Mouse (Mus musculus): ENCODE data around the gene Cerkl.
A peak's percentile ranks its signal among the peaks of the same experiment; 100 is the strongest.

The Cerkl gene

GRCm38 (mm10) chr2:79456575-79457349 is at the start of gene Cerkl, which contains the start of gene Neurod1:
Cerkl (minus strand) TSS chr2:79456785.
Neurod1 (minus strand) TSS chr2:79456751.
- DNase-seq (ENCODE audit: low spot score in 2 of 2) = no peak

GRCm38 (mm10) chr2:79498990-79499755 is 42.6 kb upstream of the Cerkl start:
- DNase-seq (ENCODE audit: low spot score in 2 of 2) = peak in 1 of 2 experiments; percentile 49

GRCm38 (mm10) chr2:79485127-79485526 is 28.5 kb upstream of the Cerkl start:
- DNase-seq (ENCODE audit: low spot score in 2 of 2) = no peak

DNA sequence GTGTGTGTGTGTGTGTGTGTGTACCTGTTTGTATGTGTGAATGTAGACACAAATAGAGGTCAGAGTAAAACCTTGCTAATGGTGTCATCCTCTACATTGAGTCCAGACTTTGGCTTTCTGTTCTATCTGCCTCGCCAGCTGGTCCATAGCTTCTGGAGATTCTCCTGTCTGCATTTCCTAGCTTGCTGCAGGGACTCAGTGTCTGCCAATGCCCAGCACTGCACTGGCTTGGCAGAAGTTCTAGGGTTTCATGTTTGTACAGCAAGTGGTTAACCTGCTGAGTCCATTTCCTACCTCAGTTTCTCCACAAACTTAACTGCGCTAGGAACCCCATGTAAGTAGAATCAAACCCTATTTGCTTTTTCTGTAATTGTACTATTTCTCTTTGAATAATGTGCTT is 25.9 kb upstream of the Cerkl start:
- no peak for DNase-seq (ENCODE audit: low spot score in 2 of 2)

DNA sequence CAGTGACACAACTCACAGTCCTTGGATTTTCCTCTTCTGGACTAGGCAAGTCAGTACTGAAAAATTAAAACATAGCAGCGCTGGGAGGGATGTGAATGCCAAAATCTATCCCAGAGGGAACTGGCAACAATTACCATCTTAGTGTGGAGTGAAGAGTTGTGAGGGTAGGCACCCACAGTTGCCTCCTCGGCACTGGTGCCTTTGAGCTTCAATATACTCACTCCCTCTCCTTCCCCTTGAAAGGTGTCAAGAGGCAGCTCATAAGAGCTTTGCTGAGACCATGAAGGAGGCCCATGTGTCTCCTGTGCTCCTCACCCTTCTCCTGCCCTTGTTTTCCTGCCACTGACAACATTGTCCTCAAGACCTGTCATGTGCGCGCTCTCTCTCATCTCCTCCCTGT is 5.8 kb upstream of the Cerkl start:
- no peak for DNase-seq (ENCODE audit: low spot score in 2 of 2)

GRCm38 (mm10) chr2:79461861-79462260 is 5.3 kb upstream of the Cerkl start:
- no peak for DNase-seq (ENCODE audit: low spot score in 2 of 2)

- DNase-seq (ENCODE audit: low spot score in 2 of 2) = no peak
These were observed 4.0 kb upstream of the Cerkl start for GRCm38 (mm10) chr2:79460586-79460985.

DNA sequence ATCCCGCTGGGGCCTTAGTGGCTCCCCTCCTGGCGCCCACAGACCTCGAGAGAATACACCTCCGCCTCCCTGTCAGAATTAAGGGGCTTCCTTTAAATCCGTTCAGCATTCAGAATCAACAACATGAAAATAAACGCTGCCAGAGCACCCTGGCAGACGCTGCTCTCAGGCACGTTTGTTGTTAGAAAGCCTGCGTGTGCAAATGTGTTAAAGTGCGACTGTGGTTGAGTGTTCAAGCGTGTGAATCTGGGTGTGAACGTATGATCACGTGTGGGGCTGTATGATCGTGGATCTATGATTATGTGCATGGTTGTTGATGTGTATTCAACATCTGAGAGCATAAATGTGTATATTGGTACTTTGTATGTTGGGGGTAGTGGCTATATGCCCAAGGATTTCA is 3.5 kb upstream of the Cerkl start:
- DNase-seq (ENCODE audit: low spot score in 2 of 2) = no peak

DNA sequence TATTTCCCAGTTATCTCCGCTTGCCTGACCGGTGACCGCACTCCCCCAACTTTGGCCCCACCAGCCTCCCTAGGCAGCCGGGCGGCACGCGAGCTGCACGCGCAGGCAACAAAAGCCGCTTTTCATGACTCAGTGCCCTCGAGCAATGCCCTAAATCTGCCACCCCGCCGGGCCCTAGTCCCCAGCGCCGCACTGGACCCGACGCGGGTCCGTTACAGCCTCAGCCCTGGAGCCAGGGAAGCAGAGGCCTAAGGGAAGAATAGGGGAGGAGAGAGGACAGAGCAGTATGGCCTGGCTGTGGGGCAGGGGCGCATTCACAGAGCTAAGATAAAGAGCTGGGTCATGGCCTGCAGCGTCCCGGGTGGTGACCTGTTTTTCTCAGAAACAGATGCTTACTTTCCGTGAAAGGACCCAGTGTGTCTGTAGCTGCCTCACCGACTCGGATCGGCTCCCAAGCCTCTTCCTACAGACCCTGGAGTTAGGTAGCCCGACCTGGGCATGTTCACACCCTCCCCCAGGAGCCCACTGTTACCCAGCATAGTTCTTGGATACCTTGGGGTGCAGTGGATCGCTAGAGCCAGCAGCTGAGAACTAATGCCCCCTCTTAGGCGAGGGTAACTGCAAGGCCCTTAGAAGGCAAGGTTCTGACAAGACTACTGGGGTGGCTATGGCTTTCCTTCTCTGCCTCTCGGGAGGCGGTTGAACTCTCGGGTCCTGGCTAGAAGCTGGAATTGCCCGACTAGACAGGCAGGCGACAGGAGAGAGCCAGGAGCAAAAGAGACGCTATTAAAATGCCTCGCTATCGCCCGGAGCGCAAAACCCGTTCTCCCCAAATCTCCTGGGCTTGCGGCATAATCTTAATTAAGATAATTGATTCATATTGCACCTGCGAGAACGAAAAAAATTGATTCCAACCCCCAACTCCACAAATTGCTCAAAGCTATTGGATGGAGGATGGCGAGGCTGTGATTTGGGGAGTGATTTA is 2.8 kb upstream of the Cerkl start:
- no peak for DNase-seq (ENCODE audit: low spot score in 2 of 2)

GRCm38 (mm10) chr2:79457932-79458331 is 1.3 kb upstream of the Cerkl start:
- no peak for DNase-seq (ENCODE audit: low spot score in 2 of 2)

DNA sequence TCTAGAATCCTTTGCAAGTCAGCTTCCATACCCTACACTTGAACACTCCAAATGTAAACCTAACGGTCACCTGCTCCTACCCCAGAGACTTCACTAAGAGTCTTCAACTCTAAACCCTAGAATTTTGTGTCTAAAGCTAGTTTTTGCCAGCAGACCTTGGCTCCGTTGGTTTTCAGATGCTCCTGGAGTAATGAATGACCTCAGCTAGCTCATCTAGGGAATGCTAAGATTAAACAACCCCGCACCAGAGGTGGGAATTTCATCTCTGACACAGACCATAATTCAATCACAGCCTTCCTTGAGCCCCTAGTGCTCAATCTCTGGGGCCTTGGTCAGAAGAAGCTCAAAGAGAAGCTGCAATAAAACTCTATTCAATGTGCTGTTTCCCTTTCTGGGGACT is 849 bp upstream of the Cerkl start:
- no peak for DNase-seq (ENCODE audit: low spot score in 2 of 2)

DNA sequence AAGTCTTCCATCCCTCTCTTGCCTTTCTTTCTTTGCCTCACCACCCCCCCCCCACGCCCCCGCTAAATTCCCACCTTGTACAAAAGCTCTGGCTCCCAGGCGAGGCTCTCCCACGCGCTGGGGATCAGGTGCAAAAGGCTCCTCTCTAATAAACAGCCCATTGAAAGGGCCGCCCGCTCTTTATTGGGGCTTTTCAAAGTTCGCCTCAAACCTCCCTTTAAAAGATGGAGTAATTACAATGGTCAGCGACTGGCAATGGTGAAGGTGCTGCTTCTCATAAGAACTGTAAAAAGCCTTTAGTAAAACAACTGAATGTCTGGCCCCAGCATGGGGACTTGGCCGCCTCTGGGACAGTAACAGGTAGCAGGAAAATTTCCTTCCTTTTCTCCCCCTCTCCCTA is 939 bp downstream of the Cerkl start:
- no peak for DNase-seq (ENCODE audit: low spot score in 2 of 2)

- DNase-seq (ENCODE audit: low spot score in 2 of 2) = no peak
These were observed 1.7 kb downstream of the Cerkl start for GRCm38 (mm10) chr2:79454786-79455446.

GRCm38 (mm10) chr2:79453901-79454781 is 2.4 kb downstream of the Cerkl start:
- peak in 1 of 2 experiments; percentile 44 for DNase-seq (ENCODE audit: low spot score in 2 of 2)

- DNase-seq (ENCODE audit: low spot score in 2 of 2) = no peak
These were observed 5.1 kb downstream of the Cerkl start for GRCm38 (mm10) chr2:79451438-79451837.

DNA sequence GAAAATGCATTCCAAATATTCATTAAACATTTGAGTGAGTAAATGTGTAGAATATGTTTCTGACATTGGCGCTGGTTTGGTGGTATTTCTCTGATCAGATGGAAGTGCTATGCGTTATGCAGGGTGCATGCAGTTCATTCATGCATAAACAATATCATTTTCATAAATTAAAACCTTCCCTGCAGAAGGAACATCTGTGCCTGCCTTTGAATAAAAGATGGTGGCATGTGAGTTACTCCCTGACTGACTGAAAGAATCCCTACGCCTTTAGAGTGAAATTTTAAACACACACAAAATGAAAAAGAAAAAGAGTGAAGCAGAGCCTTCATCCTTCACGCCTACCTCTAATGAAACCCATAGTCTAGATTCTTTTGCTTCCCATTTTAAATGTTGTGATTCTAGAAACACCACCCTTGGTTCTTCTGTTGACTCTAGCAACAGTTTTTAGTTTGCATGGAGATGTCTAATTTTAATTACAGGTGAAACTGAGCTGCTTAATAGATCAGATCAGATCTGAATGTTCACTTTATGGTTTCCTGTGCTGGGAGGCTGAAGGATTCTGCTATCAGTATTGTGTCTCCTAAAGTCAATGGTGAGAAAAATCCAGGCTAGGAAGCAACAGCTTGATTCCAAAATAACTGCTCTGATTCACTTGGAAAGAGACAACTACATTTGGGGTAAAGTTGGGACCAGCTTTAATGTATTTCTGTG is 5.7 kb downstream of the Cerkl start:
- no peak for DNase-seq (ENCODE audit: low spot score in 2 of 2)

DNA sequence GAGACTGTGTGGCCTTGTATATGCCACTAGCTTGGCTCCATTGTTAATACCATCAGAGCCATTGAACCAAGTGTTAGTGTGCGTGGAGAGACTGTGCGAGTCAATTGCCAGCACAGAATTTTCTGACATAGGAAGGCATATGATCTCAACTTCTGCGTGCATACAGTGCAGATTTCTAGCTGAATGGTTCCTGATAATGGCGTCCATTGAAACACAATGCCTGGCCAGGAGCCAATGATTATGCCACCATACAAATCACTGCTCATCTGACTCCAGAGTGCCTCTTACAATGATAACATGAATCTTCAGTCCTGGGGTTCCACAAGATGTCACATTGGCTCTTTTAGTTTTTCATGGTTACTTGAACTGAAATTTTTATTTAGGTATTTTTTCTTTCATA is 7.2 kb downstream of the Cerkl start:
- DNase-seq (ENCODE audit: low spot score in 2 of 2) = no peak

DNA sequence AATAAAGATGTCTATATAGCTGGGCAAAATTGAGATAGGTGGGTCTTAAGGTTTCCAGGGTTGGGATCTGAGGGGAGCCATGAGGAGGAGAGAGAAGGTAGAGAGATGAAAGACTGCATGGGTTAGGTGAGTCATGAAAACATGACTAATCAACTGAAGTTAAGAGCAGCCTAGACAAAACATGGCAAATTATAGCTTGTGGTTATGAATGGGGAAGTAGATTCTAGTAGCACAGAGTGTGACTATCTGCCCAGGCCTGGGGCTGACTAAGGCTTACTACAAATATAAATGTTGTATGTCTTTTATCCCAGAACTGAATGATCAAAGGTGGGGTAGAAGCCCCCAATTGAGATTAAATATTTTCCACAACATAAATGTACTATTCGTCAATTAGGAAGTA is 9.4 kb downstream of the Cerkl start:
- DNase-seq (ENCODE audit: low spot score in 2 of 2) = no peak

DNA sequence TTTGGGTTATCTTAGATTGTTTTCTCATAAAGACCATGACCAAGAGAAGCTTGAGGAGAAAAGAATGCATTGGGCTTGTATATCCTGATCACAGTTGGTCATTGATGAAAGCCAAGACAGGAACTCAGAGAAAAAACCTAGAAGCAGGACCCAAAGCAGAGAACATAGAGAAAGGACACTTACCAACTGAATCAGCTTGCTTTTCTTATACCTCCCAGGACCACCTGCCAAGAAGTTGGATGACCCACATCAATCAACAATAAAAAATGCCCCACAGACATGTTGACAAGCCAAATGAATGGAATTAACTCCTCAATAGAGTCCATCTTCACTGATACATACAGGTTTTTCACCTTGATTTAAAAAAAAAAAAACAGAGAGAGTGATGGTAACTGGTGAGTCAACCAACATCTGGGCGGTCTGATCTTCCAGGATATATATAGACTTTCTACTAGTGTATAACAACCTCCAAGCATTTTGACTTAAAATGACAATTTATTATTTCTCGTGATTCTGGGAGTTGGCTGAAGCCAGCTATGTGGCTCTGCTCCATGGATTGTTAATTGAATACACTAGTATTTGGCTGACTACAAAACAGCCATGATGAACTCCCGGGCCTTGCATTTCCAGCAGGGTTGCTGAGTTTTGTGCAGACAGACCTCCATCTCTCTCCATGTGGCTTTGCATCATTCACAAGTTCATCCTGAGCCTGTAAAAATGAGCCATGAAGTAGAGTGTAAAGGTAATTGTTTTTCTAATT is 12.5 kb downstream of the Cerkl start:
- no peak for DNase-seq (ENCODE audit: low spot score in 2 of 2)
